Mouse (Mus musculus) heart, embryonic 14.5 days (tissue): ENCODE data around the gene St5. TPM values are rescaled to one million over a fixed set of nuclear protein-coding genes. Genes with fewer than 3 reads are reported as not detected.
A peak's percentile ranks its signal among the peaks of the same experiment; 100 is the strongest.

Experiments used
- ATAC-seq: fragments of 200-750 bp; cut with Nextera tagmentation; 2 replicates; pipeline ENCODE4 v1.8.0; 2017; ENCODE audit warnings: low read depth, moderate TSS enrichment; ENCODE audit not compliant: insufficient number of reproducible peaks, insufficient read depth, low FRiP score
- H3K27ac ChIP-seq, 2 experiments: fragments of 200-500 bp in 1 of 2; fragments of 300-500 bp in 1 of 2; sonication (generic) in 1 of 2; replicated peaks in 1 of 2; 2 replicates each; pipeline ENCODE4 v1.5.1; 2012 to 2014; ENCODE audit warnings: low read depth in 2 of 2, low read length in 2 of 2, control low read depth in 1 of 2, mild to moderate bottlenecking in 1 of 2, mixed read lengths in 1 of 2; ENCODE audit not compliant: control insufficient read depth in 1 of 2, insufficient read depth in 1 of 2
- H3K27me3 ChIP-seq: fragments of 300-500 bp; sonication (generic); 2 replicates; pipeline ENCODE4 v1.6.1; 2014; ENCODE audit warnings: mild to moderate bottlenecking, low read length, control low read depth; ENCODE audit not compliant: control insufficient read depth, insufficient read depth
- H3K36me3 ChIP-seq: fragments of 300-500 bp; sonication (generic); 2 replicates; pipeline ENCODE4 v1.6.1; 2014; ENCODE audit warnings: mild to moderate bottlenecking, control low read depth, low read length, mixed read lengths; ENCODE audit not compliant: control insufficient read depth, insufficient read depth
- H3K4me1 ChIP-seq, 2 experiments: fragments of 200-500 bp in 1 of 2; fragments of 300-500 bp in 1 of 2; sonication (generic) in 1 of 2; 2 replicates each; pipeline ENCODE4 v1.6.1; 2012 to 2014; ENCODE audit warnings: low read length in 2 of 2, control low read depth in 1 of 2, mixed read lengths in 1 of 2; ENCODE audit not compliant: control insufficient read depth in 2 of 2, insufficient read depth in 2 of 2
- H3K4me2 ChIP-seq: fragments of 300-500 bp; sonication (generic); 2 replicates; pipeline ENCODE4 v1.6.1; 2014; ENCODE audit warnings: mild to moderate bottlenecking, low read length
- H3K4me3 ChIP-seq, 2 experiments: fragments of 200-500 bp in 1 of 2; fragments of 300-500 bp in 1 of 2; sonication (generic) in 1 of 2; 2 replicates each; pipeline ENCODE4 v1.5.1; 2012 to 2014; ENCODE audit warnings: low read length in 2 of 2, mild to moderate bottlenecking in 2 of 2, control low read depth in 1 of 2, low read depth in 1 of 2, moderate library complexity in 1 of 2; ENCODE audit not compliant: control insufficient read depth in 1 of 2, insufficient read depth in 1 of 2
- H3K9ac ChIP-seq: fragments of 300-500 bp; sonication (generic); 2 replicates; pipeline ENCODE4 v1.6.1; 2014; ENCODE audit warnings: mild to moderate bottlenecking, low read length
- H3K9me3 ChIP-seq: fragments of 300-500 bp; sonication (generic); 2 replicates; pipeline ENCODE4 v1.6.1; 2016; ENCODE audit warnings: low read length, control low read depth; ENCODE audit not compliant: control insufficient read depth
- WGBS: fragments of 180-500 bp; shearing (Covaris S2); extraction: QIAGEN DNeasy Blood & Tissue Kit; methylation state at CpG from one replicate; pipeline ENCODE4 v1.1.7; 2014; 5-methylcytosine and 5-hydroxymethylcytosine counted together
- polyA plus RNA-seq: library from polyadenylated mRNA; unstranded; fragments of >200 nt; fragmentation: Nextera tagmentation; extraction: Ambion mirVana; gene quantifications from 2 replicates; pipeline ENCODE4 v1.2.1, GENCODE M21; 2014

The St5 gene
- polyA plus RNA-seq, 1 experiment from 2014 or later, result 29.9 TPM

GRCm38 (mm10) chr7:109578880-109579584 lies 124.4 kb downstream of the St5 start:
- Histone ChIP-seq H3K4me2 (no peak overlapping the region), H3K36me3 (no peaks in the 10 kb centered on the region), H3K27ac (peak overlapping the region; percentile 55 to 58; a peak in 3 of 4 replicates), H3K4me3 (no peak overlapping the region), H3K9me3 (no peaks in the 10 kb centered on the region), H3K9ac (no peak overlapping the region), H3K4me1 (peaks cover 39 to 61% of the 10 kb centered on the region in 2 experiments), H3K27me3 (no peaks in the 10 kb centered on the region)
- 23% methylated on average over 2 of the region's 2 CpGs for WGBS
- no peak for ATAC-seq

GRCm38 (mm10) chr7:109576321-109577314 lies 126.8 kb downstream of the St5 start:
- peaks cover 36 to 57% of the 10 kb centered on the region in 2 experiments for H3K4me1 ChIP-seq
- WGBS, result 24% methylated on average over 11 of the region's 11 CpGs
- H3K4me2 ChIP-seq, result peak overlapping the region; percentile 22

DNA sequence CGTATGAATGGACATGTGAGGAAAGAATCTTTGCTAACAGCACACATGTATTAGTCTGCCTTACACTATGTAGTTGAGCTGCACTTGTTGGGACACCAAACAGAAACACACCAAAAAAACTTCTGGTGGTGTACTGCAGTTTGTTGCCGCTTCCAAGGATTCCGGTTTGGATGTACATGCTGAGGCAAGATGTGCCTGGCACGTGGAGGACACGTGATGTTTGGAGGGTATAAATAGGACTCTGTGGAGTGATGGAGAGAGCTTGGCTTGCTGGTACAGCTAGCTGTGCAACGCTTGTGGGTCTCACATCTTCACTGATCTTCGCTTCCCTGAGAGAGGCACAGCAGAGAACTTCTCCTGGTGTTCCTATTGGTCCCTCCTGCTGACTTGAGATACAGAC lies 129.2 kb downstream of the St5 start:
- H3K9me3 ChIP-seq, result no peaks in the 10 kb centered on the region
- no peak overlapping the region for H3K4me3 ChIP-seq
- H3K4me1 ChIP-seq, result peaks cover 21 to 44% of the 10 kb centered on the region in 2 experiments
- H3K36me3 ChIP-seq, result 0 out of 2 replicates have a peak, but pooled peaks cover 2% of the 10 kb centered on the region
- WGBS, result 57% methylated on average over 7 of the region's 7 CpGs
- ATAC-seq, result no peak
- no peaks in the 10 kb centered on the region for H3K27me3 ChIP-seq
- no peak overlapping the region for H3K9ac ChIP-seq
- H3K27ac ChIP-seq, result no peak overlapping the region
- no peak overlapping the region for H3K4me2 ChIP-seq

More at GRCm38 (mm10) chr7:109576321-109577314, 126.8 kb downstream of the St5 start:
- no peaks in the 10 kb centered on the region for H3K27me3 ChIP-seq
- peak overlapping the region; percentile 38; the same call in 1 of the 2 replicates for H3K9ac ChIP-seq
- no peak overlapping the region for H3K4me3 ChIP-seq
- H3K27ac ChIP-seq, result peak overlapping the region; percentile 63 to 87
- H3K9me3 ChIP-seq, result no peaks in the 10 kb centered on the region
- peak; percentile 58 for ATAC-seq
- no peaks in the 10 kb centered on the region for H3K36me3 ChIP-seq

DNA sequence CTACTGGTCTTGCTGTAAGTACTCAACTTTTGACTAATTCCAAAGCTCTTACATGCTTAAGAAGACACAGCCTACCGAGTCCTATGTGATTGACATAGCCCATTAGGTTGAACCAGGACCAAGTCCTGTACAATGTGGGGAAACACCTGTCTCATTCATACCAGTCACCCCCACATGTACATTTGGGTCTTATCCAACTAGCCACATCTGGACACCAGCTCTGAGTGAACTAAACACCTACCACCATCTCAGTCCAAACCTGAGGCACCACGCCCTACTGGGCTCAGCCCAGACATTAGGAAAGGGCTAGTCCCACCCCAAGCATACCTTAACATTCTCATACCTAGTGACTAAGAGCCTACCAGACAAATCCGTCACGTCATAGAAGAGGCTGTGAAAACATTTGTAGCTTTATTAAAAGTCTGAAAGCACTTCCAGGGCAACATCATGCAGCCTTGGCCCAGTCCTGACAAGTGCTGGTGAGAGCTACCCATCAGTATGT lies 135.0 kb downstream of the St5 start:
- no peak overlapping the region for H3K4me2 ChIP-seq
- H3K9me3 ChIP-seq, result peaks cover 2% of the 10 kb centered on the region; the same call in 1 of the 2 replicates
- H3K4me3 ChIP-seq, result no peak overlapping the region
- H3K27ac ChIP-seq, result no peak overlapping the region
- WGBS, result 86% methylated on average over 4 of the region's 4 CpGs
- H3K27me3 ChIP-seq, result no peaks in the 10 kb centered on the region
- ATAC-seq, result no peak
- H3K4me1 ChIP-seq, result peaks cover 11 to 19% of the 10 kb centered on the region in 2 experiments; a peak in 3 of 4 replicates
- H3K36me3 ChIP-seq, result 0 out of 2 replicates have a peak, but pooled peaks cover 10% of the 10 kb centered on the region
- H3K9ac ChIP-seq, result no peak overlapping the region

- Histone ChIP-seq H3K27ac (no peak overlapping the region), H3K4me2 (no peak overlapping the region), H3K36me3 (0 out of 2 replicates have a peak, but pooled peaks cover 10% of the 10 kb centered on the region), H3K9ac (no peak overlapping the region), H3K27me3 (no peaks in the 10 kb centered on the region), H3K9me3 (peaks cover 2% of the 10 kb centered on the region; the same call in 1 of the 2 replicates), H3K4me1 (peaks cover 18 to 32% of the 10 kb centered on the region in 2 experiments), H3K4me3 (no peak overlapping the region)
- 50% methylated on average over 11 of the region's 11 CpGs for WGBS
- no peak for ATAC-seq
These were observed 136.3 kb downstream of the St5 start for GRCm38 (mm10) chr7:109566841-109567768.

DNA sequence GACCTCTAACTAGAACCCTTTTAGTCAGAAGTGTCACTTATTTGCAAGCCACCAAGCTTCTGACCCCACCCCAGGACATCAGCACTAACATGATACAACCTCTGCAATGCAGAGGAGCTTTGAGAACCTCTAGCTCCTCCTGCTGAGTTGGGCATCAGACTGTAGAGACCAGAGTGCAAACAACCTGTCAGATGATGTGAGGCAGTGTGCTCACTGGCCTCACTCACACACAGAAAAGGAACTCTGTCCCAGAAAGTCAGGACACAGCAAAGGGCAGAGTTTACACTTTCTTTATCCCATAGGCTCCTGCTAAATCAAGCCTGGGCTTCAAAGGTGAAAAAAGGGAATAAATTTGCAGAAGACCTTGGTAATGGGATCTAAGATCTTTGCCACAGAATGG lies 137.1 kb downstream of the St5 start:
- Histone ChIP-seq H3K9ac (no peak overlapping the region), H3K4me2 (no peak overlapping the region), H3K4me1 (peaks cover 21 to 36% of the 10 kb centered on the region in 2 experiments), H3K9me3 (peaks cover 2% of the 10 kb centered on the region; the same call in 1 of the 2 replicates), H3K27ac (no peak overlapping the region), H3K27me3 (no peaks in the 10 kb centered on the region), H3K36me3 (0 out of 2 replicates have a peak, but pooled peaks cover 10% of the 10 kb centered on the region), H3K4me3 (no peak overlapping the region)
- ATAC-seq, result no peak
